Mouse (Mus musculus): ENCODE results near the gene Slc6a8. TPM values are rescaled to one million over a fixed set of nuclear protein-coding genes. Genes with fewer than 3 reads are reported as not detected.

Slc6a8 gene
- total and polyA plus RNA-seq, 2 experiments: 1.0 to 5.2 TPM

- Histone ChIP-seq H3K4me3 (ENCODE audit: insufficient read depth, low read depth, low read length) (no peak overlapping the region), H3K4me1 (ENCODE audit: control insufficient read depth, insufficient read depth, low read length) (peaks cover 2% of the 10 kb centered on the region; the same call in 1 of the 2 replicates), H3K27ac (replicated peaks; ENCODE audit: insufficient read depth, low read depth, low read length) (no peak overlapping the region), H3K36me3 (ENCODE audit: control insufficient read depth, insufficient read depth, low read length) (no peaks in the 10 kb centered on the region), H3K9ac (ENCODE audit: low read depth, low read length) (no peak overlapping the region), H3K79me2 (ENCODE audit: control insufficient read depth, insufficient read depth, low read length) (no peaks in the 10 kb centered on the region), H3K27me3 (ENCODE audit: control insufficient read depth, insufficient read depth, low read length) (0 out of 2 replicates have a peak, but pooled peaks cover 2% of the 10 kb centered on the region)
- WGBS: 53% methylated on average over 6 of the region's 7 CpGs
- no peak for DNase-seq (ENCODE audit: extremely low read depth, low read depth, low spot score)
- TF ChIP-seq POLR2A (IDR thresholded peaks at IDR 0.05; ENCODE audit: extremely low read depth, insufficient read depth, low read length): no peak
- TF ChIP-seq CTCF (IDR thresholded peaks at IDR 0.05; ENCODE audit: low read depth, low read length): no peak
Measured at GRCm38 (mm10) chrX:73658391-73658790, 14.6 kb upstream of the Slc6a8 start.

- Histone ChIP-seq H3K4me1 (ENCODE audit: control insufficient read depth, insufficient read depth, low read length) (peaks cover 2% of the 10 kb centered on the region; the same call in 1 of the 2 replicates), H3K27ac (replicated peaks; ENCODE audit: insufficient read depth, low read depth, low read length) (no peak overlapping the region), H3K4me3 (ENCODE audit: insufficient read depth, low read depth, low read length) (no peak overlapping the region), H3K79me2 (ENCODE audit: control insufficient read depth, insufficient read depth, low read length) (no peaks in the 10 kb centered on the region), H3K36me3 (ENCODE audit: control insufficient read depth, insufficient read depth, low read length) (no peaks in the 10 kb centered on the region), H3K27me3 (ENCODE audit: control insufficient read depth, insufficient read depth, low read length) (0 out of 2 replicates have a peak, but pooled peaks cover 2% of the 10 kb centered on the region), H3K9ac (ENCODE audit: low read depth, low read length) (no peak overlapping the region)
- no peak for DNase-seq (ENCODE audit: extremely low read depth, low read depth, low spot score)
- TF ChIP-seq POLR2A (IDR thresholded peaks at IDR 0.05; ENCODE audit: extremely low read depth, insufficient read depth, low read length): no peak
- TF ChIP-seq CTCF (IDR thresholded peaks at IDR 0.05; ENCODE audit: low read depth, low read length): no peak
- WGBS: 83% methylated on average over 13 of the region's 13 CpGs
Measured at GRCm38 (mm10) chrX:73658936-73659574, 13.9 kb upstream of the Slc6a8 start.

GRCm38 (mm10) chrX:73659575-73660283, 13.2 kb upstream of the Slc6a8 start, which contains the start of gene Pnck:
Gene Pnck, minus strand, starts transcription at chrX:73660117.
- Histone ChIP-seq H3K4me1 (ENCODE audit: control insufficient read depth, insufficient read depth, low read length) (peaks cover 2% of the 10 kb centered on the region; the same call in 1 of the 2 replicates), H3K9ac (ENCODE audit: low read depth, low read length) (0 out of 2 replicates have a peak within 1 kb of the TSS, but pooled peaks have one; percentile 29), H3K27ac (replicated peaks; ENCODE audit: insufficient read depth, low read depth, low read length) (no peak within 1 kb of the TSS), H3K36me3 (ENCODE audit: control insufficient read depth, insufficient read depth, low read length) (no peaks in the 10 kb centered on the region), H3K27me3 (ENCODE audit: control insufficient read depth, insufficient read depth, low read length) (0 out of 2 replicates have a peak, but pooled peaks cover 2% of the 10 kb centered on the region), H3K4me3 (ENCODE audit: insufficient read depth, low read depth, low read length) (peak within 1 kb of the TSS; percentile 41; the same call in 1 of the 2 replicates), H3K79me2 (ENCODE audit: control insufficient read depth, insufficient read depth, low read length) (no peaks in the 10 kb centered on the region)
- WGBS: 5% methylated on average over 37 of the region's 57 CpGs
- no peak for DNase-seq (ENCODE audit: extremely low read depth, low read depth, low spot score)
- TF ChIP-seq CTCF (IDR thresholded peaks at IDR 0.05; ENCODE audit: low read depth, low read length) (no peak), POLR2A (IDR thresholded peaks at IDR 0.05; ENCODE audit: extremely low read depth, insufficient read depth, low read length) (no peak)

GRCm38 (mm10) chrX:73660284-73660665, 12.7 kb upstream of the Slc6a8 start:
- H3K36me3 ChIP-seq (ENCODE audit: control insufficient read depth, insufficient read depth, low read length): no peaks in the 10 kb centered on the region
- no peak for DNase-seq (ENCODE audit: extremely low read depth, low read depth, low spot score)
- WGBS: 84% methylated on average over 3 of the region's 3 CpGs
- no peak overlapping the region for H3K4me3 ChIP-seq (ENCODE audit: insufficient read depth, low read depth, low read length)
- H3K9ac ChIP-seq (ENCODE audit: low read depth, low read length): no peak overlapping the region
- H3K79me2 ChIP-seq (ENCODE audit: control insufficient read depth, insufficient read depth, low read length): no peaks in the 10 kb centered on the region
- 0 out of 2 replicates have a peak, but pooled peaks cover 2% of the 10 kb centered on the region for H3K27me3 ChIP-seq (ENCODE audit: control insufficient read depth, insufficient read depth, low read length)
- H3K27ac ChIP-seq (replicated peaks; ENCODE audit: insufficient read depth, low read depth, low read length): no peak overlapping the region
- H3K4me1 ChIP-seq (ENCODE audit: control insufficient read depth, insufficient read depth, low read length): peaks cover 2% of the 10 kb centered on the region; the same call in 1 of the 2 replicates
- TF ChIP-seq POLR2A (IDR thresholded peaks at IDR 0.05; ENCODE audit: extremely low read depth, insufficient read depth, low read length) (no peak), CTCF (IDR thresholded peaks at IDR 0.05; ENCODE audit: low read depth, low read length) (no peak)

GRCm38 (mm10) chrX:73663143-73663542, 9.8 kb upstream of the Slc6a8 start:
- Histone ChIP-seq H3K4me1 (ENCODE audit: control insufficient read depth, insufficient read depth, low read length) (peaks cover 2% of the 10 kb centered on the region; the same call in 1 of the 2 replicates), H3K9ac (ENCODE audit: low read depth, low read length) (no peak overlapping the region), H3K27ac (replicated peaks; ENCODE audit: insufficient read depth, low read depth, low read length) (no peak overlapping the region), H3K36me3 (ENCODE audit: control insufficient read depth, insufficient read depth, low read length) (no peaks in the 10 kb centered on the region), H3K27me3 (ENCODE audit: control insufficient read depth, insufficient read depth, low read length) (0 out of 2 replicates have a peak, but pooled peaks cover 2% of the 10 kb centered on the region), H3K79me2 (ENCODE audit: control insufficient read depth, insufficient read depth, low read length) (no peaks in the 10 kb centered on the region), H3K4me3 (ENCODE audit: insufficient read depth, low read depth, low read length) (no peak overlapping the region)
- DNase-seq (ENCODE audit: extremely low read depth, low read depth, low spot score): no peak
- TF ChIP-seq POLR2A (IDR thresholded peaks at IDR 0.05; ENCODE audit: extremely low read depth, insufficient read depth, low read length): no peak
- TF ChIP-seq CTCF (IDR thresholded peaks at IDR 0.05; ENCODE audit: low read depth, low read length): peak; percentile 18; the same call in 1 of the 2 replicates

All from liver, adult 2 months (tissue).